Mouse (Mus musculus) G1E (cell line): ENCODE measurements around the gene Gfm2. TPM values are rescaled to one million over a fixed set of nuclear protein-coding genes. Genes with fewer than 3 reads are reported as not detected.

ENCODE experiments used
- ATAC-seq: 2 replicates; pipeline ENCODE4 v1.8.0; 2016; ENCODE audit warnings: mild to moderate bottlenecking; ENCODE audit not compliant: insufficient number of reproducible peaks, poor library complexity, low FRiP score, severe bottlenecking; ENCODE audit errors: extremely low read depth
- DNase-seq: peaks from one replicate; pipeline ENCODE4 v3.0.0; 2012; ENCODE audit warnings: low spot score
- H3K27me3 ChIP-seq: 2 replicates; pipeline ENCODE4 v1.6.1; 2012; ENCODE audit warnings: mild to moderate bottlenecking, low read length, inconsistent platforms; ENCODE audit not compliant: insufficient read depth
- H3K36me3 ChIP-seq: replicated peaks from 2 replicates; pipeline ENCODE3; 2012; ENCODE audit warnings: mild to moderate bottlenecking, inconsistent platforms
- H3K4me1 ChIP-seq: 2 replicates; pipeline ENCODE4 v1.6.1; 2012; ENCODE audit warnings: low read depth, low read length, inconsistent platforms, mixed read lengths; ENCODE audit not compliant: insufficient read depth
- H3K4me3 ChIP-seq: 2 replicates; pipeline ENCODE4 v1.5.1; 2012; ENCODE audit warnings: low read depth, mild to moderate bottlenecking, inconsistent platforms, low read length, moderate library complexity, mixed read lengths
- H3K9me3 ChIP-seq: replicated peaks from 2 replicates; pipeline ENCODE4 v1.6.1; 2012; ENCODE audit warnings: inconsistent platforms
- CTCF ChIP-seq: IDR thresholded peaks from 2 replicates; pipeline ENCODE4 v1.5.1; 2012; ENCODE audit warnings: low read depth, low read length, inconsistent platforms, mixed read lengths
- GATA1 ChIP-seq: IDR thresholded peaks from 2 replicates; pipeline ENCODE4 v1.6.1; 2012; ENCODE audit warnings: borderline replicate concordance, low read length, inconsistent platforms, mixed read lengths
- GATA2 ChIP-seq: IDR thresholded peaks from 2 replicates; pipeline ENCODE4 v1.6.1; 2012; ENCODE audit warnings: low read depth, low read length, inconsistent platforms, borderline replicate concordance
- POLR2AphosphoS5 ChIP-seq: IDR thresholded peaks from 2 replicates; pipeline ENCODE4 v1.6.1; 2012; ENCODE audit warnings: low read depth, low read length, inconsistent platforms; ENCODE audit not compliant: insufficient replicate concordance
- TAL1 ChIP-seq: conservative IDR thresholded peaks from 2 replicates; pipeline ENCODE4 v1.6.1; 2012; ENCODE audit warnings: low read depth, low read length, inconsistent platforms, mixed read lengths
- polyA plus RNA-seq: library from polyadenylated mRNA; stranded (reverse); fragments of >175 nt; gene quantifications from 2 replicates; pipeline ENCODE4 v1.2.3, GENCODE M21; 2012
- total RNA-seq, 2 experiments: library from RNA; stranded (forward) in 1 of 2; stranded (reverse) in 1 of 2; fragments of 200-1000 nt in 1 of 2; fragments of >200 nt in 1 of 2; fragmentation: Nextera tagmentation in 1 of 2; gene quantifications; 2 replicates each; pipeline ENCODE4 v1.2.3; 2014 to 2017

Gfm2 gene
- total and polyA plus RNA-seq, 3 experiments: 28.4 to 55.8 (median 51.4) TPM

- Histone ChIP-seq H3K4me3 (no peak overlapping the region), H3K9me3 (no peaks in the 10 kb centered on the region), H3K36me3 (peaks cover 92% of the 10 kb centered on the region), H3K27me3 (no peaks in the 10 kb centered on the region), H3K4me1 (no peaks in the 10 kb centered on the region)
- DNase-seq (no peak), ATAC-seq (no peak)
- TF ChIP-seq GATA1 (no peak), TAL1 (no peak), POLR2AphosphoS5 (no peak), GATA2 (no peak), CTCF (no peak)
These were observed 38.0 kb downstream of the Gfm2 start for GRCm38 (mm10) chr13:97175520-97176264.

GRCm38 (mm10) chr13:97176731-97177130, 39.0 kb downstream of the Gfm2 start:
- Histone ChIP-seq H3K36me3 (peaks cover 93% of the 10 kb centered on the region), H3K27me3 (no peaks in the 10 kb centered on the region), H3K4me3 (no peak overlapping the region), H3K4me1 (no peaks in the 10 kb centered on the region), H3K9me3 (no peaks in the 10 kb centered on the region)
- ATAC-seq: no peak
- TF ChIP-seq POLR2AphosphoS5: no peak
- TF ChIP-seq GATA2: no peak
- no peak for TF ChIP-seq TAL1
- no peak for TF ChIP-seq GATA1
- TF ChIP-seq CTCF: no peak
- no peak for DNase-seq

DNA sequence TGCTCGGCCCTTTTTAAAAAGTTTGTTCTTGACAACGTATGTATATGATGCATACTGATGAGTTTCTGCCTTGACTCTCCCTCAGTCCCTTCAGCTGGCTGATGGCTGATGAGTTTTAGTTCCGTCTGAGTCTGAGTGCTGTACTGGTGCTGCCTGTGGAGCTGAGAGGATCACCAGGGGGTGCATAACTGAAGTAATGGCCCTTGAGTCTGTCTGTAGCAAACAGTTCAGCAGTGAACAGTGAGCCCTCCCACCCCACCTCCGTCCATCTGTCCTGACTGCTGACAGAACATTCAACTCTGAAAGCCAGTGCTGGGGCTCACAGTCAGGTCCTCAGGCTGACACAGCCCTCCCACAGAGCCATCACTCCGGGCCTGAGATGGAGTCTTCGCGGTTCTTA, 41.2 kb downstream of the Gfm2 start:
- no peaks in the 10 kb centered on the region for H3K4me1 ChIP-seq
- no peaks in the 10 kb centered on the region for H3K27me3 ChIP-seq
- ATAC-seq (no peak), DNase-seq (no peak)
- H3K9me3 ChIP-seq: no peaks in the 10 kb centered on the region
- peaks cover 93% of the 10 kb centered on the region for H3K36me3 ChIP-seq
- H3K4me3 ChIP-seq: no peak overlapping the region
- TF ChIP-seq GATA1: no peak
- no peak for TF ChIP-seq POLR2AphosphoS5
- no peak for TF ChIP-seq GATA2
- TF ChIP-seq TAL1: no peak
- no peak for TF ChIP-seq CTCF

- Histone ChIP-seq H3K4me1 (no peaks in the 10 kb centered on the region), H3K9me3 (no peaks in the 10 kb centered on the region), H3K36me3 (peaks cover 87% of the 10 kb centered on the region), H3K4me3 (no peak overlapping the region), H3K27me3 (no peaks in the 10 kb centered on the region)
- no peak for ATAC-seq
- TF ChIP-seq GATA1 (no peak), POLR2AphosphoS5 (no peak), TAL1 (no peak), CTCF (no peak), GATA2 (no peak)
- DNase-seq: no peak
These were observed 42.5 kb downstream of the Gfm2 start for GRCm38 (mm10) chr13:97180113-97180828.

DNA sequence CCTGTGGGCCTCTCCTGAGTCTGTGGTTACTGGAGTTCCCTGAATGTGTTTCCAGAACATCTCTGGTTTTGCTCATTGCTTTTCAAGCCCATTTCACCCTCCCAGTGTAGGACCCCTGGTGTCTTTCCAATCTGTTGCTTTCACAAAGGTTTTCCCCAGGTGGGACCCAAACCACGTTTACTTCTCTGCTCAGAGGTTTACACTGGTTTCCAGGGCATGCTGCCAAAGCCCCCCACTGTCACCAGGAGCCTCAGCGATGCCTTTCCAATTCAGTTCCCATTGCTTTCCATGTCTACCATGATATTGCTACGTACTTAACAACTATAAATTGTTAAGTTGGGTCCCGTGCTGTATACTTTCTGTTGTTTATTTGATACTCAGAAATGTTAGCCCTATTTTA, 45.1 kb downstream of the Gfm2 start:
- DNase-seq (no peak), ATAC-seq (no peak)
- Histone ChIP-seq H3K9me3 (no peaks in the 10 kb centered on the region), H3K27me3 (no peaks in the 10 kb centered on the region), H3K4me3 (no peak overlapping the region), H3K4me1 (peaks cover 6% of the 10 kb centered on the region), H3K36me3 (peaks cover 83% of the 10 kb centered on the region)
- no peak for TF ChIP-seq GATA1
- no peak for TF ChIP-seq GATA2
- no peak for TF ChIP-seq POLR2AphosphoS5

DNA sequence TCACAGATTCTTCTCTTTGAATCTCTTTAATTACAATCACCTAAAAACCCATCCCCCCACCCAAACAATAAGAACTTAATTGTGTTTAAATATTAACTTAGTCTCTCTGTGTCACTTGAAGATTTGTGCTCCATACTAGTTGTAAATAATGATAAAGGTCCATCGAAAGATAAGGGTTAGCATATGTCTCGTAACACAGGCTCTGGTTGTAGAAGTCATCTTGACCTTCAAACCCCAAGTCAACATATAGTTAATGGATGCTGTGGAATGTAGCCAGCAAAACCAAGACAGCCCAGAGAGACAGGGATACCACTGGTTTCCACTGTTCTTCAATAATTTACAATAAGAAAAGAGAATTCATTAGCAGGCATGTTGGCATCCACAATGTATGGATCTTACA, 46.4 kb downstream of the Gfm2 start:
- ATAC-seq (no peak), DNase-seq (no peak)
- Histone ChIP-seq H3K36me3 (peaks cover 76% of the 10 kb centered on the region), H3K9me3 (no peaks in the 10 kb centered on the region), H3K27me3 (no peaks in the 10 kb centered on the region), H3K4me1 (peaks cover 7% of the 10 kb centered on the region), H3K4me3 (no peak overlapping the region)
- no peak for TF ChIP-seq GATA1
- no peak for TF ChIP-seq GATA2
- TF ChIP-seq POLR2AphosphoS5: no peak
- TF ChIP-seq CTCF: no peak
- TF ChIP-seq TAL1: no peak
